Mouse (Mus musculus): Measurements from ENCODE around the gene Gm17720.

DNA sequence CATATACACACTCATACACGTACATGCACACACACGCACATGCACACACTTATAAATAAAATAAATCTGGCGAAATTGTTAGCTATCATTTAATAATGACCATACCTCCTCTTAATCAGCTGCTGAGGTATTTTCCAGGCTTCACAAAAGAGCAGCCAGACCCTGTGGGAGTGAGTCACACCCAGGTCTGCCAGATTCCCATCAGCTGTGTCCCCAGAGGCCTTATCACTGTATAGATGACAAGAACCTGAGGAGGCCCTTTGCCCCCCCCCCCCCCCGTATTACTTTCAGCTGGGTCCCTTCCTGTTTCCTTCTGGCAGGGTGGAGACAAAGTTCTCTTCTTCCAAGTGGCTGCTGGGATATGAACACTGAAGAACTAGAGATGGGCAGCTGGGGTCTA, 62.0 kb downstream of the Gm17720 start:
- TF ChIP-seq CTCF (IDR thresholded peaks at IDR 0.05; ENCODE audit: extremely low read depth, insufficient read depth, low read length) (no peak), POLR2A (IDR thresholded peaks at IDR 0.05; ENCODE audit: extremely low read depth, insufficient read depth, low read length) (no peak)
